Mouse (Mus musculus): Measurements from ENCODE around the gene Mical3. TPM values are rescaled to one million over a fixed set of nuclear protein-coding genes. Genes with fewer than 3 reads are reported as not detected.

Mical3 gene
- polyA plus RNA-seq, 1 experiment from 2014 or later, result 13.1 TPM

DNA sequence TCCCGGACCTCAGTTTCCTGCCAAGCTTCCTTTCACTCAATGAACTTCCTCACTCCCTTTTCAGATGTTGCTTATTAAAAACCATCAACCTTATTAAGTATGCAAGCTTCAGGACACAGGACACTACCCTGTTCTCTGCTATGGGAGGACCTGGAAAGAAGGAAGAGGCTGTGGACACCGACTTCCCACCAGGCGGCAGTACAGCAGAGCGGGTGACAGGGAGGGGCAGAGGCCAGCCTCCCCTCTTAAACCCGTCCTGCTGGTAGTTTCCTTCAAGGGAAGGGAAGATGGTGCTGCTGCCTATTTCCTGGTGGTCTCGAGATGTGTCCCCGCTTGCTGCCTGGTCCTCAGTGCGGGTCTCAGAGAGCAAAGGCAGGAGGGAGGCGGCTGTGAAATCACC is 117.0 kb downstream of the Mical3 start:
- WGBS, result 45% methylated on average over 9 of the region's 9 CpGs
- Histone ChIP-seq H3K4me3 (replicated peaks) (no peak overlapping the region), H3K4me2 (0 out of 2 replicates have a peak overlapping the region, but pooled peaks have one; percentile 25), H3K9ac (no peak overlapping the region), H3K36me3 (peaks cover 42% of the 10 kb centered on the region), H3K4me1 (peaks cover 22% of the 10 kb centered on the region), H3K27ac (no peak overlapping the region), H3K9me3 (replicated peaks) (no peaks in the 10 kb centered on the region), H3K27me3 (no peaks in the 10 kb centered on the region)
- no peak for ATAC-seq (replicated peaks; ENCODE audit: low FRiP score)

DNA sequence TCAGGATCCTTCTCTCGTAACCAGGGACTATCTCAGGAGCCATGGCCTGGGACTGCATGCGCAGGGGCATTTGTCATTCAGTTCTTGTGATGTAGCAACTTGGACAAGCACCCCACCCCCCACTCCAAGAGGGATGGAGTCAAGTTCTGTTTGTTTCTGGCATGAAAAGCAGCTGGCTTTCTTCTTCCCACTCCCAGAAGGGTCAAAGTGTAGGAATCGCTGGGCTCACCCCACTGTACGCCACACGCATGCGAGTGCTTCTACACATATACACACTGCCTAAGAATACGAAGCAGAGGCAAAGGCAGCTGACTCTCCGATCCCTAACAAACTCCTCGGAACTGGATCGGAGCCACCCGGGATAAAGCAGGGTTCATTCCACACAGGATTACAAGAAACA is 119.1 kb downstream of the Mical3 start:
- Histone ChIP-seq H3K4me3 (replicated peaks) (no peak overlapping the region), H3K27me3 (no peaks in the 10 kb centered on the region), H3K4me1 (peaks cover 14% of the 10 kb centered on the region), H3K9me3 (replicated peaks) (no peaks in the 10 kb centered on the region), H3K27ac (no peak overlapping the region), H3K36me3 (peaks cover 51% of the 10 kb centered on the region), H3K9ac (no peak overlapping the region), H3K4me2 (no peak overlapping the region)
- ATAC-seq (replicated peaks; ENCODE audit: low FRiP score), result no peak; the same call in 1 of the 2 replicates
- WGBS, result 54% methylated on average over 11 of the region's 11 CpGs

DNA sequence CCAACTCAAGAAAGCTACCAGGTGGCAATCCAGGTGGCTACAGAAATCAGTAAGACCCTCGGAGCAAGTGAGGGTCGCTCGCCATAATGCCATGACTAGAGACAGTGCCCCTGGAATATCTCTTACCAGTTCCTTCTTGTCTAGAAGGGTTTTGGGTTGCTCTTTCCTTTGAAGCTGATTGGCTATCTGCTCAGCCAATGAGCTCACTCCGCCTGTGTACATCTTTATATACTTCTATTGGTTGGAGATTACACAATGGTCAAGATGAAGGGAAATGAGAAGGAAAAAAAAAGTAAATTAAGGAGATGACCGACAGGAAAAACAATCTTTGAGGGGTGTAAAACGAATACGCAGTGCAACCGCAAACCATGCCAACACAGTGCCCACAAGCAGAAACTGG is 121.1 kb downstream of the Mical3 start:
- H3K4me3 ChIP-seq (replicated peaks), result no peak overlapping the region
- H3K4me2 ChIP-seq, result no peak overlapping the region
- no peak overlapping the region for H3K27ac ChIP-seq
- H3K4me1 ChIP-seq, result peaks cover 17% of the 10 kb centered on the region
- H3K9me3 ChIP-seq (replicated peaks), result no peaks in the 10 kb centered on the region
- no peaks in the 10 kb centered on the region for H3K27me3 ChIP-seq
- H3K9ac ChIP-seq, result no peak overlapping the region
- WGBS, result 94% methylated on average over 8 of the region's 8 CpGs
- ATAC-seq (replicated peaks; ENCODE audit: low FRiP score), result no peak
- H3K36me3 ChIP-seq, result peaks cover 41% of the 10 kb centered on the region

DNA sequence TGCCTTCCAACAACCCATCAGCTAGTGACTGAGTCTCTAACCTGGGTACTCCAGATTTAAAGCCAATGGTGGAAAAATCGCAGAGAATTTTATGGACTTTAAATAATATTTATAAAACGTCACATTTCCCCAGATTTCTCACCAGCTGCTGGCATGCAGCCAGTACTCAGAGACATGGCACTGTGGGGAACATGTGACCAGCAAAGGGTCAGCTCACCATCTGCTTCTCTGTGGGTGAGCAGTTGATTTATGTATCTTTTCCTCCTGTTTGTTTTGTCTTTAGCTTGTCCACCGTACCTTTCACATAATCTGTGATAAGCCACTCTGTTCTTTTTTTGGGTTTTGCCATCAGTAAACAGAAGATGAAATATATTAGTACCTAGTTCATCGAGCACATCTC is 125.8 kb downstream of the Mical3 start:
- Histone ChIP-seq H3K4me3 (replicated peaks) (no peak overlapping the region), H3K27me3 (no peaks in the 10 kb centered on the region), H3K36me3 (peaks cover 36% of the 10 kb centered on the region), H3K4me1 (peaks cover 3% of the 10 kb centered on the region; the same call in 1 of the 2 replicates), H3K9ac (no peak overlapping the region), H3K27ac (no peak overlapping the region), H3K4me2 (no peak overlapping the region), H3K9me3 (replicated peaks) (no peaks in the 10 kb centered on the region)
- no peak for ATAC-seq (replicated peaks; ENCODE audit: low FRiP score)
- 39% methylated on average over 4 of the region's 4 CpGs for WGBS

DNA sequence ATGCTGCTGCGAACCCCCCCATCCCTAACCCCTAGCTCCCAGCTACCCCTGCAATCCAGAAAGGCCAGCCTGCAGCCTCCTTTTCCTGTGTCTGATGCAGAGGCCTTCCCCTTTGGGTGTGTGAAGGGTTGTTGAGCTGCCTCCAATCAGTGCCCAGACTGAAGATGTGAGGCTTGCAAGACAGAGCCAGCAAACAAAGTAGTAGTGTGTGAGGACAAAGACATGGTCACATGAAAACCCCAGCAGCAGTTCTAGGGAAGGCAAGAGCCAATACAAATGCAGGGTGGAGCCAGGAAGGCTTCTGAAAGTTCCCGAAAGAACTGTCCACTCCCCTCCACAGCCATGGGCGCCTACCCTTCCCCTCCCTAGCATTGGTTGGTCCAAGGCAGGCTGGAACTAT is 127.8 kb downstream of the Mical3 start:
- Histone ChIP-seq H3K4me3 (replicated peaks) (no peak overlapping the region), H3K27me3 (no peaks in the 10 kb centered on the region), H3K27ac (no peak overlapping the region), H3K4me2 (no peak overlapping the region), H3K4me1 (peaks cover 6% of the 10 kb centered on the region; the same call in 1 of the 2 replicates), H3K36me3 (peaks cover 22% of the 10 kb centered on the region), H3K9me3 (replicated peaks) (no peaks in the 10 kb centered on the region), H3K9ac (no peak overlapping the region)
- no peak for ATAC-seq (replicated peaks; ENCODE audit: low FRiP score)
- 78% methylated on average over 3 of the region's 3 CpGs for WGBS

DNA sequence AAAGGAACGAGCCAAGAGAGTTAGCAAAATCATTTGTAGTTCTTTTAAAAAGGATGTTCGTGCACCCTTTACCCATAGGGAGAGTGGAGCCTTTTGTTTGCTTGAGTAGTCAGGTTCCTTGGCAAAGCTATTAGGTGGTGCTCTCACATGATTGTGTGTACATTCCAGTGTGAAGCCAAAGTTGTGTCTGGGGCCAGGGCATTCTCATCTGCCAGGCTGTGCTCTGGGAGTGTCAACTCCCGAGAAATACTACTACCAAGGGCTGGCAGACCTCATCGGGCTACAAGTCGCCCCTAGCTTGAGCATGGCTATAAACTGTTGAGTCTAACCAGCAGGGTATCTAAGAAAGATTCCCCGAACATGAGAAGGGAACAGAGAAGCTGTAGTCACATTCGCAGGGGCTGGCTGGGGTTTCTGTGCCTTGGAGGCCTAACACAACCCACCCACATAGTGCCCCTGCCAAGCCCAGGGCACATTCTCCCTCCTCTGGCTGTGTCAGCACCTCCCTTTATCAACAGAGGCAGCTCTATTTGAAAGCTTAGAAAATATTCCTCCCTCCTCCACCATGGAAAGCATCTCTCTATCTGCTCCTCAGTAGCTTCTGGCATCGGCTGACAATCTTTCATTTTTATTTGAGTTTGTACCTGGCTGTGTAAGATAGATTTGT is 130.8 kb downstream of the Mical3 start:
- H3K9ac ChIP-seq, result no peak overlapping the region
- H3K27ac ChIP-seq, result no peak overlapping the region
- no peak for ATAC-seq (replicated peaks; ENCODE audit: low FRiP score)
- peaks cover 3% of the 10 kb centered on the region; the same call in 1 of the 2 replicates for H3K4me1 ChIP-seq
- H3K4me2 ChIP-seq, result no peak overlapping the region
- H3K36me3 ChIP-seq, result peaks cover 24% of the 10 kb centered on the region
- no peak overlapping the region for H3K4me3 ChIP-seq (replicated peaks)
- no peaks in the 10 kb centered on the region for H3K27me3 ChIP-seq
- H3K9me3 ChIP-seq (replicated peaks), result no peaks in the 10 kb centered on the region
- 82% methylated on average over 8 of the region's 8 CpGs for WGBS

DNA sequence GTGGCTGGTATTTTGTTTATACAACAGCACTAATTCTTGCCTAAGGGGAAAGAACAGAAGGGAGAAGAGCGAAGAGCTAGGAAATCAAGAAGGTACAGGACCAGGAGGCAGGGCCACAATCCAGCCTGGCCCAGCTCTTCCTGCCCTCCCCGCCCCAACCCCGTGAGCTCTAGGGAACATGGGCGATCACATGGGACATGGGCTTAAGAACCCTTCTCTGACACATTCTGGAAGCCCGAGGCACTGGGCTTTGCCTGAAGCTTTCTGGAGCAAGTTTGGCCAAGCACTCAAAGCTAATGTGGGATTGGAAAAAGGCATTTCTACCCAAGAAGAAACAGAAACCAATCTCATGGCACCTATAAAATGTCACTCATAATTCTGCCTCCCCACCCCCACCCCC is 131.7 kb downstream of the Mical3 start:
- Histone ChIP-seq H3K36me3 (peaks cover 24% of the 10 kb centered on the region), H3K4me3 (replicated peaks) (no peak overlapping the region), H3K9ac (no peak overlapping the region), H3K4me2 (no peak overlapping the region), H3K9me3 (replicated peaks) (no peaks in the 10 kb centered on the region), H3K27me3 (no peaks in the 10 kb centered on the region), H3K4me1 (0 out of 2 replicates have a peak, but pooled peaks cover 3% of the 10 kb centered on the region), H3K27ac (no peak overlapping the region)
- no peak for ATAC-seq (replicated peaks; ENCODE audit: low FRiP score)
- WGBS, result 60% methylated on average over 5 of the region's 5 CpGs

DNA sequence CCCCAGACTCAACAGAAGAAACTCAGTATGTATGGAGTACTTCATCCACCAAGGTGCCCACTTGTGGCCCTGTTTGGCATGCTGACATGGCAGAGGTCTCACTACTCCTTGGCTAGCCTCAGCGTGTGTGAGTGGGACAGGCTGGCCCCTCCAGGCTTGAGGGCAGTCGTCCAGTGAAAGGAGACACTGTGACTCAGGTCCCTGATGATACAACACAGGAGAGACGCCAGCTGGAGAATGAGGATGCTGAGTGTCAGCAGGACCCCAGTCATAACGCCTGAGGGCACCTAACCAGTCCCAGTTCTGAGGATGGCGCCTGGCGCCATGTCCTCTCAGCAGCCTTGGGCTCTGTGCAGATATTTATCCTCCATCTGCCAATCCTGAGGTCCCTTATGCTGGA is 134.2 kb downstream of the Mical3 start:
- Histone ChIP-seq H3K9ac (no peak overlapping the region), H3K27ac (no peak overlapping the region), H3K27me3 (no peaks in the 10 kb centered on the region), H3K4me3 (replicated peaks) (no peak overlapping the region), H3K9me3 (replicated peaks) (no peaks in the 10 kb centered on the region), H3K4me1 (0 out of 2 replicates have a peak, but pooled peaks cover 3% of the 10 kb centered on the region), H3K36me3 (peaks cover 26% of the 10 kb centered on the region), H3K4me2 (no peak overlapping the region)
- WGBS, result 82% methylated on average over 6 of the region's 6 CpGs
- no peak for ATAC-seq (replicated peaks; ENCODE audit: low FRiP score)

DNA sequence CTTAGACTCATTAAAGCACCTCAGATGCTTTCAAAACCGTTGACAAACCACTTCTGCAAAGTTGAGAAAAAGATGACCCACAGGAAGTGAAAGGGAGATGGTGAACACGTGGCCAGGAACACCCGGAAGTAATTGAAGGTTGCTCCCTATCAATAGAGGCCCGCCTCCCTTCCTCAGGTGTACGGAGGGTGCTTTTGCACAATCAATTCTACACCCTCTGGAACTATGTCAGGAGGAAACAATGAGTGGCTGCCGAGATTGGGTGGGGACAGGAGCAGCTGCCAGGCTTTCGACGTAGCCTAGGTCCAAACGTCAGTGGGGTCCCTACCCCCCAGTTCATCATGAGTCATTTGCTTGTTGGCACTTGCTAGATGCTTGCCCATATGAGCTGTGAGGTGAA is 135.3 kb downstream of the Mical3 start:
- Histone ChIP-seq H3K4me1 (0 out of 2 replicates have a peak, but pooled peaks cover 3% of the 10 kb centered on the region), H3K4me3 (replicated peaks) (no peak overlapping the region)

DNA sequence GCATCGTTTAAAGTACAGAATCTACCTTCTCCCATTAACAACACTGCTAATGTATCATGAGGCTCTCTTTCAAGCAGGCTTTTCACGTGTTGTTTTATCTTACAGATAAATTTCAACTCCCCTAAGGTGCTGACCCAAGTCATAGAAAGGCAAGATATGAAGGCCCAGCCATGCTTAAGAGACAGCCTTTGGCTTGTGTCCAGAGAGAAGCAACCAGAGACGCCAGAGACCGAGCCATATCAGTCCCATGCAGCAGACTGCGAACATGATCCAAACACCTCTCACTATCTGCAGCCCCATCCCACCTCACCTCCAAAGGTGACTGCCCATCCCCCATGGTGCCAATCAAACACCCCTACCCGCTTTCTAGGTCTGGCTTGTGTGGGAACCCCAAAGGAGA is 138.9 kb downstream of the Mical3 start:
- ATAC-seq (replicated peaks; ENCODE audit: low FRiP score), result no peak
- WGBS, result 81% methylated on average over 6 of the region's 6 CpGs
- no peak overlapping the region for H3K9ac ChIP-seq

More for the DNA sequence above, 135.3 kb downstream of the Mical3 start:
- Histone ChIP-seq H3K9me3 (replicated peaks) (no peaks in the 10 kb centered on the region), H3K27me3 (no peaks in the 10 kb centered on the region), H3K36me3 (peaks cover 16% of the 10 kb centered on the region), H3K9ac (no peak overlapping the region), H3K27ac (no peak overlapping the region), H3K4me2 (no peak overlapping the region)
- WGBS, result 89% methylated on average over 9 of the region's 9 CpGs
- no peak for ATAC-seq (replicated peaks; ENCODE audit: low FRiP score)

DNA sequence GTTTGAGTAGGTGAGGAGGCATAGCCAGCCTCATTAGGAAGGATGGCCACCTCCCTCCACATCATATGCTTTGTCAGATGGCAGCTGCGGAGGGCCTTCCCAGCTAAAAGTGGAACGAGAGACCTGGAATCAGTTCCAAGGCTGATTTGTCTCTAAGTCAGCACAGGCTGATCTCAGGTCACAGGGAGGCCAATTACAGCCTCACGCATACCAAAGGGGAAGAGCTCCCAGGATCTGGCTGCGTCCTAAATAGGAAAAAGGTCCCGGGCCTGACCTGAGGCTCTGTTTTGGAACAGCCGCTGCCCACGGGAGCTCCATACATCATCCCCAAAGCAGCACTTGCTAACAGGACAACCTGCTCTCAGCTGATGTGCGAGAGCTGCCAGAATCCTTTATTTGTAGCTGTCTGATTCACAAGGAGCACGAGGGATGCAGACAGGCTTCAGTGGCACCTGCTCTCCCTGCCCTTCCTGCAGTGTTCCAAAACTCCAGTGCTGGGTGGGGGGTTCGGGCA is 143.2 kb downstream of the Mical3 start:
- H3K4me2 ChIP-seq, result no peak overlapping the region
- H3K27ac ChIP-seq, result no peak overlapping the region
- no peak overlapping the region for H3K9ac ChIP-seq
- H3K4me3 ChIP-seq (replicated peaks), result no peak overlapping the region
- no peaks in the 10 kb centered on the region for H3K9me3 ChIP-seq (replicated peaks)
- WGBS, result 23% methylated on average over 10 of the region's 10 CpGs
- no peaks in the 10 kb centered on the region for H3K27me3 ChIP-seq
- peaks cover 11% of the 10 kb centered on the region for H3K4me1 ChIP-seq
- peaks cover 4% of the 10 kb centered on the region; the same call in 1 of the 2 replicates for H3K36me3 ChIP-seq
- no peak for ATAC-seq (replicated peaks; ENCODE audit: low FRiP score)

More for the DNA sequence above, 138.9 kb downstream of the Mical3 start:
- Histone ChIP-seq H3K9me3 (replicated peaks) (no peaks in the 10 kb centered on the region), H3K4me3 (replicated peaks) (no peak overlapping the region), H3K27me3 (no peaks in the 10 kb centered on the region), H3K27ac (no peak overlapping the region), H3K36me3 (peaks cover 15% of the 10 kb centered on the region; the same call in 1 of the 2 replicates), H3K4me2 (no peak overlapping the region), H3K4me1 (peaks cover 9% of the 10 kb centered on the region)

DNA sequence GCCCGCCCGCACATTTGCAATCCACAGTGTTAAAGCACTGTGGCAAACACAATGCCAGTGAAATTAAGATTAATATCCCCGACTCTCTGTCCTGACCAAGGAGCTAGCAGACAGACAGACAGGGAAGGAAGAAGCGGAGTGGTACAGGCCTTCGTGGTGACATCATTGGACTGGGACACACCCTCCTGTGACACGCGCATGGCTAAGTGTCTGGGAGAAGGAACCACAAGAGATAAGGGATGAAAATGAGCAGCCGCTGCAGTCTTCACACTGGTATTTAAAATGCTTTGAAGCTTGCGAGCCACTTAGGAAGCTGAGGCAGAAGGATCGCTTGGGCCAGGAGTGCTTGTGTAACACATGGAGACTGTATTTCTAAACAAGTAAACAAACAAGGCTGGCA is 143.6 kb downstream of the Mical3 start:
- Histone ChIP-seq H3K27me3 (no peaks in the 10 kb centered on the region), H3K27ac (no peak overlapping the region), H3K4me1 (peaks cover 11% of the 10 kb centered on the region), H3K9me3 (replicated peaks) (no peaks in the 10 kb centered on the region), H3K36me3 (peaks cover 4% of the 10 kb centered on the region; the same call in 1 of the 2 replicates), H3K9ac (no peak overlapping the region), H3K4me2 (no peak overlapping the region), H3K4me3 (replicated peaks) (no peak overlapping the region)
- no peak for ATAC-seq (replicated peaks; ENCODE audit: low FRiP score)
- 81% methylated on average over 10 of the region's 10 CpGs for WGBS
